Mouse (Mus musculus) c-Kit-positive CD71-negative TER-119-negative erythroid progenitor cells, embryonic 14.5 days (primary cell): Measurements from ENCODE around the gene Fyco1.

ENCODE experiments used
- DNase-seq: peaks from one replicate; pipeline ENCODE4 v3.0.0-alpha.2; 2013; ENCODE audit warnings: low read depth

Fyco1 gene

GRCm38 (mm10) chr9:123851713-123852448, at the start of gene Fyco1:
Gene Fyco1, minus strand, starts transcription at chr9:123851899.
- peak; percentile 87 for DNase-seq

- DNase-seq = no peak
These were observed 20.4 kb upstream of the Fyco1 start for GRCm38 (mm10) chr9:123872049-123872448.

- no peak for DNase-seq
These were observed 17.6 kb upstream of the Fyco1 start for GRCm38 (mm10) chr9:123869167-123869784.

GRCm38 (mm10) chr9:123863641-123864040, 11.9 kb upstream of the Fyco1 start:
- DNase-seq = no peak

GRCm38 (mm10) chr9:123862895-123863616, 11.4 kb upstream of the Fyco1 start:
- no peak for DNase-seq

- no peak for DNase-seq
These were observed 10.2 kb upstream of the Fyco1 start, which contains the start of gene Xcr1 for GRCm38 (mm10) chr9:123861929-123862328. Gene Xcr1, minus strand, starts transcription at chr9:123862029.

GRCm38 (mm10) chr9:123856836-123857235, 5.1 kb upstream of the Fyco1 start:
- no peak for DNase-seq

GRCm38 (mm10) chr9:123852449-123853390, 1.0 kb upstream of the Fyco1 start:
- DNase-seq = no peak

GRCm38 (mm10) chr9:123851062-123851712, 512 bp downstream of the Fyco1 start:
- DNase-seq = peak; percentile 56

- peak; percentile 43 for DNase-seq
These were observed 1.0 kb downstream of the Fyco1 start for GRCm38 (mm10) chr9:123850705-123851061.

GRCm38 (mm10) chr9:123849976-123850695, 1.6 kb downstream of the Fyco1 start:
- DNase-seq = no peak

GRCm38 (mm10) chr9:123846490-123846889, 5.2 kb downstream of the Fyco1 start:
- no peak for DNase-seq

- peak; percentile 38 for DNase-seq
These were observed 6.6 kb downstream of the Fyco1 start for GRCm38 (mm10) chr9:123845120-123845519.

- no peak for DNase-seq
These were observed 7.2 kb downstream of the Fyco1 start for GRCm38 (mm10) chr9:123844468-123844867.

- no peak for DNase-seq
These were observed 11.5 kb downstream of the Fyco1 start for GRCm38 (mm10) chr9:123840243-123840642.

GRCm38 (mm10) chr9:123835851-123836250, 15.8 kb downstream of the Fyco1 start:
- DNase-seq = no peak

- no peak for DNase-seq
These were observed 22.8 kb downstream of the Fyco1 start for GRCm38 (mm10) chr9:123828916-123829315.

- no peak for DNase-seq
These were observed 25.1 kb downstream of the Fyco1 start for GRCm38 (mm10) chr9:123826631-123827030.

GRCm38 (mm10) chr9:123818601-123819000, 33.1 kb downstream of the Fyco1 start:
- no peak for DNase-seq

GRCm38 (mm10) chr9:123815996-123816395, 35.7 kb downstream of the Fyco1 start:
- DNase-seq = no peak

GRCm38 (mm10) chr9:123815444-123815843, 36.3 kb downstream of the Fyco1 start:
- DNase-seq = no peak
